Mouse (Mus musculus) frontal cortex, postnatal 36 days (tissue): ENCODE data around the gene Galnt16.

Experiments used
- DNase-seq, 2 experiments: peaks; one replicate each; pipeline ENCODE4 v3.0.0; 2022; ENCODE audit warnings: low spot score in 2 of 2

Gene Galnt16

DNA sequence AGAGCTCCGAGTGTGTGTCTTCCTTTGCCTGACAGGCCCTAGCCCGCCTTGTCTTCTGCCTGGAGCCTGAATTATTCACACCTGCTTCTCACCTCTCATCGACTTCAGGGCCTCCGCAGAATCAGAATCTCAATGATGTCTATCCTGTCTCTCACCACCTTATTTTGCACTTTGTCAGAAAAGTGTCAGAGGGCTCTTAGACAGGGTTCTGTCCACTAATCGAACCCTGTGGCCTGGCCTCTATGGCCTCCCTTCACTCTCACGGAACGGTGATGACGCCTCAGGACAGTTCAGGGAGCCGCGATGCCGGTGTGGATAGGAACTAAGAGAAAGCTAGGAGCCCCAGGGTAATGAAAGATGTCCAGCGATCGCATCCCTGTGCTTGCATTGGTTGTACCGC lies at the start of gene Galnt16:
Gene Galnt16, plus strand, starts transcription at position 301 of the 400 bp plus-strand sequence.
- no peak for DNase-seq

DNA sequence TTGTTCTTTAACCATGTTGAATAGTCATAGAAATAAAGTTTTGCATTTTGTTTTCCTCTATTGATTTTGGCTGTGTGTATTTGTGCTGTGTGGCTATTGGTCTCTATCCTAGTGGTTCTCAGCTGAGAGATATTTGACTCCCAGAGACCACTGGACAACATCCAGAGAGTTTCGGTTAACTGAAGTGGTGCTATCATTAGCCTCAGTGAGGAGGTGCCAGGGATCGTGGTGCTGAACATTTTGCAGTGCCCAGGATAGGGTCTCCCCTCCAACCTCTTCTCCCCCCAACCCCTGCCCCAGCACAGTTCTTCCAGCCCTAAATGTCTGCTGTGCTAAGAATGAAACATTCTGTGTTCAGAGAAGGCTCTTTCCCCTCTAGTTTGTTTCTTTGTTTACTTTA lies 47.9 kb upstream of the Galnt16 start:
- DNase-seq = no peak

DNA sequence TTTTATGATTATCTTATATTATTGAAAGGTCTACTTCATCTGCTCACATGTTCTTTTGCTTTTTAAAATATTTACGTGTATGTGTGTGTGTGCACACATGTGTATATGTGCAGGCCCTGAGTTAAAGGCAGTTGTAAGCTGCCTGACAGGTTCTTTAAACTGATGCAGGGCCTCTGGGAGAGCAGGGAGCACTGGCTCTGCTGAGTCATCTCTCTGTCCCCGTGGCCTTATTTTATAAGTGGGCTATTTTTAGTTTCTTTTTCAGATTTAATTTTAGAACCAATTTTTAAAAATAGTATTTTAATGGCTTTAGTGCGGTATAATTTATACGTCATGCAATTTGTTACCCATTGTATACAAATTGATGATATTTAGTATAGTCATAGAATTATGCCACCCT lies 46.2 kb upstream of the Galnt16 start:
- DNase-seq = no peak

DNA sequence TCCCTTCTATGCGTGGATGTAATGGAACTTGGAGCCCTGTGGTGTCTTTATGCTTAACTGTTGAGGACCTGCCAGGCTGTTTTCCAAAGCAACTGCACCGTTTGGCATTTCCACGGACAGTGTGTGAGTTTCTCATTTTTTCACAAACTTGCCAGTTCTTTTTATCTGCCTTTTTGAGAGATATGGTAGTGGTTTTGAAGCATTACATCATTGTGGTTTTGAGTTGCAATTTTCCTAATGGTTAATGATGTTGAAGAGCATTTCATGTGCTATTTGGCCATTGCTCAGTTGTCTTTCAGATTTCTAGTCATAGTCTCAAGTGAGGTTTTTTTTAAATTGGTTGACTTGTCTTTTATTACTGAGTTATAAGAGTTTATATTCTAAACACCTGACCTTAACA lies 44.3 kb upstream of the Galnt16 start:
- no peak for DNase-seq

DNA sequence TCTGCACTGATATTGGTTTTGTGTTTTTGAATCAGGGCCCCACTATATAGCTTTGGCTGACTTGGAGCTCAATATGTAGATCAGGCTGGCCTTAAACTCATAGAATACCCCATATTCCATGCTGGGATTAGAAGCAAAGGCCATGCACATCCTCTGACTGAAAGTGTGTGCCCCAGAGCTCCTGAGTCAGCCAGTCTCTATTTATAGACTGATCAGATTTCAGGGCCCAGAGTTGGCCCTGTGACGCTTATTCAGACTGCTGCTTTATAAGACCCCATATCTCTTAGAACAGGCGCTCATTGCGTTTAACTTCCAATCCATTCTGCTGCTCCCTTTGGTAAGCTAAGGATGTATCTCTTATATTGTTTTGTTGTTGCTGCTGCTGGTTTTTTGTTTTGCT lies 38.1 kb upstream of the Galnt16 start:
- no peak for DNase-seq

DNA sequence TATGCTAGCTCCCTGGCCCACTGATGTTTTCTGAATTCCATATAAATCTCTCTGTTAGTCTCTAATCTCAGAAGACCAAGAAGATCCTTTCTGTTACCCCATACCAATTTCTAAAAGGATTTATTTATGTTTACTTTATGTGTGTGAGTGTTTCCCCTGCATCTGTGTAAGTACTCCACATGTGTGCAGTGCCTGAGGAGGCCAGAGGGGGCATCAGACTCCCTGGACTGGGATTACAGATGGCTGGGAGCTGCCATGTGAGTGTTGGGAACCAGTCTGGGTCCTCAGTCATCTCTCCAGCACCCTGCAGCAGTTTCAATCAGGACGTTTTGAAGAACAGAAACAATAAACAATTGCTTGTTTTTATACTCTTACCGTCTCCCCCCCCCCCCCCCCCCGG lies 34.7 kb upstream of the Galnt16 start:
- no peak for DNase-seq

DNA sequence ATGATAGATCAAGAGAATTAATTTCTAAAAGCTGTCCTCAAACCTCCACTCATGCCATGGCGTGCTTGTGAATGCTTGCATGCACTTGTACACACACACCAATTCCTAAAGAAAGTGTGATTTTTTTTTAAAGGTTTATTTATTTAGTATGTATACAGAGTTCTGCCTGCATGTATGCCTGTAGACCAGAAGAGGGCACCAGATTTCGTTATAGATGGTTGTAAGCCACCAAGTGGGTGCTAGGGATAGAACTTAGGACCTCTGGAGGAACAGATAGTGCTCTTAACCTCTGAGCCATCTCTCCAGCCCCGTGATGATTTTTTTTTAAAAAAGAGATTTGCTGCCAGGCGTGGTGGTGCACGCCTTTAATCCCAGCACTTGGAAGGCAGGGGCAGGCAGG lies 24.8 kb upstream of the Galnt16 start:
- DNase-seq = no peak

DNA sequence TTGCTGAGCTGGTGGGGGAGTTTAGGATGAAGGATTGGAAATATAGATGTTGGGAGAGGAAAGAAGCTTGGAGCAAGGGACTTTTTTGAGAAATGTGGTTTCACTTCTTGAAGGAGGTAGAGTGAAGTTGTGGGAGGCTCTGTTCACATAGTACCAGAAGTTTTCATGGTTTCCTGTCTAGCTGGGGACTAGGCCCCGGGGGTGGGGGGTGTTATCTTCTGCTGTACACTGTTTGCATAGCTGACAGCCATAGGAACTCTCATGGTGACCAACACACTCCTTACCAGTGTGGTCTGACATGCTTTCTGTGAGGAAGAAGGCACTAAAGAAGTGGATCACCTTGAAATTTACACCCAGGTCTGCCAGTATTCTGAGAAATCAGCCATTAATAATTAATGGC lies 22.4 kb upstream of the Galnt16 start:
- no peak for DNase-seq

DNA sequence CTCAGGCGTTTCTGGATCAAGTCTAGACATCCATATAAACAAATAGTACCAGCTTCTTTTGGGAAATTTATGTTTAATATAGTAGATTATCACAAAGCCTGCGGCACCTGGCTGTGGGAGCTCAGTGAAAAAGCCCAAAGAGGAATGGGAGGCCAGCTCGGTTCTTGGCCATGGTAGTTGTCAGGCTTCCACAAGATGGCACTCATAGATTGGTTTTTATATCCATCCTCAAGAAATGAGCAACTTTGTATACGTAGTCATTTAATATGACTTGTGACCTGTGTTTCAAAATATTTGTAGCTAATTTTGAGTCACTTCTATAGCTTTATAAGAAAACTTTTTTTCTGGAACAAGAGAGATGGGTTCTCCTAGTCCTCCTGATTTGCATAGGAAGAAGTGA lies 19.7 kb upstream of the Galnt16 start:
- DNase-seq = no peak

DNA sequence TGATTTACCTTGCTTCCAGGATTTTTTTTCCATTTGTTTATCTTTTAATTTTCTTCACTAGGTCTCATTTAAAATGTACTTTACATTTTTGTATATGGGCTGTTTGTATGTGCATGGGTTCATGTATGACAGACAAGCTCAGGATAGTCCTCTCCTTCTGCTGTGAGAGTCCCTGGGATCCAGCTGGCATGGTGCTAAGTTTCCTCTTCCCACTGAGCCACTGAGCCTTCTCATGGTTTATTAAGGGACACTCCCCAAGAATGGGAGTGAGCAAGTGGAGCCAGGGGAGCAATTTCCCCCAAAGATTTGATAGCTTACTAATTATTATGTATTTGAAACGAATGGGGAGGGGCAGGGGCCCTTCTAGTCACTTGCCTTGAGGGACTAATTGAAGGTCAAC lies 17.6 kb upstream of the Galnt16 start:
- no peak for DNase-seq

DNA sequence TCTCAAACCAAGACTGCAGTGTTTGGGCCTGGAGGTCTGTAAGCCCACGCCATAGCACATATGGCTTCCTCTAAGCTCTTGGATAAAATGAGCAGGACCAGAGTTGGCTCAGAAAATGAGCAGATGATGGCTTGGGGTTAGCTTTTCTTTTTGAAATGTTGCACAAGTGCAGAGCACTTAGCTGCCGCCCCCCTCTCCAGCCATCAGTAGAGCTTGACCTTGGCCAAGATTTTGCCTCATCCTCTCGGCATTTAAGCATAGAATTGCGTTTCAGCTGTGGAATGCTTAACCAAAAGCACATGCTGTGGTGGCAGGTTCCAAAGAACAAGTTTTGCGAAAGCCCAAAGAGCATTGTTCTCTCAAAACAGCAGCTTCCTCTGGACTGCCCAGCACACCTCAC lies 13.4 kb upstream of the Galnt16 start:
- DNase-seq = no peak

DNA sequence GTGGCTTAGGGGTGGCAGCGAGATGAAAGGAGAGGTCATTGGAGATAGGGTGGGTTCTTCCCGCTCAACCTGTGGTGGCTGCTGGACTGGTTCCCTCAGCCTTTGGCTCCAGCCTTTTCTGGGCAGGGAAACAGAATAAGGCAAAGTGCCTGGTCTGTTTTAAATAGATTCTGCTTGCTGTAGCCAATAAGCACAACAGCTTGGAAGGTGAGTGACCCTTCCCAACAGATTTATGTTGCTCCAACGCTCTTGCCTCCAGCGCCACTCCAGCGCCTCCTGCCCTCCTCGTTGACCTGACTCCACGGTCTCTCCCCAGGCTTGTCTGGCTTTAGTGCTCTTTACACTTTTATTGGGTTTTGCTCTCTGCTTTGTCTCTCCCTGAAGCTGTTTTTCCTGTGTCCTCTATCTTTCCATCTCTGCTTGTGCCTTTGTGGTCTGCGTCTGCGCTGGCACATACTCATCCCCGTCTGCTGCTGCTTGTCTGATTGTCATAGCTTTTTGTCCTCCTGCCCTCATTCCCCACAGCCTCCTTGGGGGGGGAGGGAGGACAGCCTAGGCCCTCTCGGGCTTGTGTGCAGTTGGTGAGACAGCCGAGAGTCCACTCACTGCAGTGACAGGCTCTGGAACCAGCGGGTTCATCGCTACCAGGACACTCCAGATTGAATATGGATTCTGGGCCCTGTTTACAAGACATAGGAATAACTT lies 10.9 kb upstream of the Galnt16 start:
- no peak for DNase-seq

DNA sequence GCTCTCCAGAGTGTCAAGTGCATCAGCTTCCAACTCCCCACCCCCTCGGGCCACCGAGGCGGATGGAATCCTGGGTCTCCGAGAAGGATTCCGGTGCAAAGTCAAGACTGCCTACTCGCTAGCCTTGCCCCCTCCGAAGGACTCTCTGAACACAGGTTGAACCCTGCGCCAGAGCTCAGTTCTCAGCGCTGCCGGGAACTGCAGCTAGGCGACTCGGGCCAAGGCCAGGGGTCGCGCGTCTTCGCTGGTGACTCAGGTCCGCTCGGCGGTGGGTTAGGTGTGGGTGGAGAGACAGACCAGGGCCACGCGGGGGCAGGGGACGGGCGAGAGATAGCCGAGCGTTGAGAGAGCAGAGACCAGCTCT lies 298 bp downstream of the Galnt16 start:
- DNase-seq = peak in 1 of 2 experiments; percentile 31

DNA sequence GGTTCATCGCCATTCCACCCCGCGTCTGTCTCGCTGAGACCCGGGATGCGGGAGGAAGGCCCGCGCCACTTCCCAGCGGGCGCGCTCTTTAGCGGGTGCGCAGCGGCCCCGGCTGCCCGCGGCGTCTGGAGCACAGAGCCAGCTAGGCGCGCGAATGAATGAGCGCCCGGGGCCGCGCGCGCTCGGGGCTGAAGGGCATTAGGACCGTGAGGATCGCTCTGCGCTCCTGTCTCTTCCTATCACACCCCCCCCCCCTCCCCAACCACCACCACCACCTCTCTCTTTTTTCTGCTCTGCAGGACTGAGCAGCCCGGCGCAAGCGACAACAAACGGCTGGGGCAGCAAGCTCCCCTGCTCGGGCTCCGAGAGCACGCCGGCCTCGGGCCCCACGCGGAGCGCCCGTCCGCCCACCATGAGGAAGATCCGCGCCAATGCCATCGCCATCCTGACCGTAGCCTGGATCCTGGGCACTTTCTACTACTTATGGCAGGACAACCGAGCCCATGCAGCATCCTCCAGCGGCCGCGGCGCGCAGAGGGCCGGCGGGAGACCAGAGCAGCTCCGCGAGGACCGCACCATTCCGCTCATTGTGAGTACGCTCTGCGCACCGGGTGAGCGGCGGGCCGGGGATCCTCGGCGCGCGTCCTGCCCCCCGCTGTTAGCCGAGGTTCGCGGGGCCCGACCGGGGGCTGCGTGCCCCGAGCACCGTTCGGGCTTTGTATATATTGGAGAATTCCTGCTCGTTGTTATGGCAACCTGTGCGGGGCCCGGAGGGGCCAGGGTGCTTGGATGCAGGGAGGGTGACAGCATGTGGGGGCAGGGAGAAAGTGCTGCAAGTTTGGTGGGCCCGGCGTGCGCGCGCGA lies 912 bp downstream of the Galnt16 start:
- peak; percentile 53 to 60 for DNase-seq

DNA sequence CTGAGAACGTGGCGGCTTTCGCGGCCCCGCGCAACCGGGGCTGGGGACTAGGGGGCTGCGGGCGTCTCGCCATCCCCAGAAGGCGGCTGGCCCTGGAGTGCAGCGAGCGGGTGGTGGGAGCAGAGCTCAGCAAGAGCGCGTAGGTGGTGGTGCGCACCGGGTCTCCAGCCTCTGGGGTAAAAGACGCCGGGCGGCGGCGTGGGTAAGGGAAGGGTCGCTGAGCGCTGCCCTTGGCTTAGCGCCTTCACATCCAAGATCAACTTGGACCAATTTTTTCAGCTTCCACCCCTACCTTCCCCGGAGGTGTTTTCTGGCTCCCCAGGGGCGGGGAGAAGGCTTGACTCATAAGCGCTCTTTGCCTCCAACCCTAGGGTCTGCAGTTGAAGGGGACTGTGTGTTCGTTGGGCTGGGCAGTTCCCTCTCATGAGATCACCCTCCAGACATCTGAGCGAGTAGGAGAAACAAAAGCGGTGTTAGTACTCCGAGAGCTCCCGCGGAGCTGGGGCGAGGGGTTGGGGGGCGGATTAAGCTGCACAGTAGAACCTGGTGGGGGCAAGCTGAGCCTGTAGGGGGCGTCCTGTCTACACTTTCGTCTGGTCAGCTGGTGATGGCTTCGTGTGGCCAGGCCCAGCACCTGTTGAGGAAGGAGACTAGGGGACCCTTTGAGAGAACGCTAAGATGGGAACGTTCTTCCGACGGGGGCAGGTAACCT lies 1.7 kb downstream of the Galnt16 start:
- peak; percentile 71 to 73 for DNase-seq

DNA sequence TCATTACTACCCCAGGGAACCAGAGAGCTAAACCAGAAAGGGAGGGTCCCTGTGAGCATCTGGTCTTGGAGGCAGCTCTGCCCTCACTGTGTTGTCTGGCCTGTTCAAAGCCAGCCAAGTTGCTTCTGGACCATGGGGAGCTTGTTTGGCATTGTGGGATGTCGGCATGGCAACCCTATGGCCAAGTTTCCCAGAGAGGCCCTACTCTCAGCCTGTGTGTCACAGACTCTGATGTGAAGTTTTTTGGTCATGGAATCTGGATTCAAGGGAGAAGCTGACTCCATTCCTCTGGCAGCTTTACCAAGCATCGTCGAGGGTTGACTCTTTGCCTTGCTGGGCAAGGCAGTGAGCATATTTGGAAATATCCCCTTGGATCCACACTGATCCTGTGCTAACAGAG lies 3.9 kb downstream of the Galnt16 start:
- no peak for DNase-seq

DNA sequence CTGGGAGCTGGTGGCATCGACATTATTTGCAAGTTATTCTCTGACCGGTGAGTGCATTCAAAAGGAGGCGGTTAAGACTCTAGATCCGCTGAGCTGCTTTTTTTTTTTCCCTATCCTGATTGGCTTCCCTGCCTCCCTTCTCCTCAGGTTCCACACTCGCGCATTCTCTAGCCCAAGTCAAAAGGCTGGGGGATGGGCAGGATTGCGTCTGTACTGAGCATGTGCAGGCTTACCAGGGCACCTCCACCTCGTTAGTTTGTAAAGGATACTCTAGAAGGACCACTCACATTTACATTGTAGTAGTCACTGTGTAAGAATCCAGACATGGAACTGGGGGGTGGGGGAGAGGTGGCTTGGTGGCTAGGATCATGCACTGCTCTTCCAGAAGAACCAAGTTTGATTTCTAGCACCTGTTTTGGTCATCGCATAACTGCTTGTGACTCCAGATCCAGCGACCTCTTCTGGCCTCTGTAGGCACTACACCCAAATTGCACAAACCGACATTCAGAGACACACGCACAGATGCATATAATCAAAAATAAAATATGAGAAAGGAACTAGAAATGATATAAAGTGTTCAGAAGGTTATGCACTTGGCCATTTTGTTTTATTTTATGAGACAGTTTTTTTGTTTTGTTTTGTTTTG lies 6.3 kb downstream of the Galnt16 start:
- DNase-seq = no peak

DNA sequence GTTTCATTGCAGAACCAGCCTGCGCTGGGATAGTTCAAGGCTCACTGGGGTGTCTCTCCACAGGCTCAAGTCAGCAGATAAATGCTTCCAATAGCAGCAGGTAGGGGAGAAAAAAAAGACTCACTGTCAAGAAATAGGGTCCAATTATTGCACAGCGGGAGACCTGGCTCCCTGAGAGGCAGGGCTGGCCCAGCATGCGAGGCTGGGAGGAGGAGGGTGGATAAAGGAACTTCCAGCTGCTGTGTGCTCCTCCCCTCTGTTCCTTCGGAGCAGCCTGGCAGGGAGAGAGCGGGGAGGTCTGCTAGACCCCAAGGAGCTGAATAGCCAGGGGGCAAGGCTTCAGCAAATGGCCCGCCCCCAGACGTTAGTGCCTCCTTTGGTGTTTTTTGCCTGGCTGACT lies 7.4 kb downstream of the Galnt16 start:
- DNase-seq = no peak

DNA sequence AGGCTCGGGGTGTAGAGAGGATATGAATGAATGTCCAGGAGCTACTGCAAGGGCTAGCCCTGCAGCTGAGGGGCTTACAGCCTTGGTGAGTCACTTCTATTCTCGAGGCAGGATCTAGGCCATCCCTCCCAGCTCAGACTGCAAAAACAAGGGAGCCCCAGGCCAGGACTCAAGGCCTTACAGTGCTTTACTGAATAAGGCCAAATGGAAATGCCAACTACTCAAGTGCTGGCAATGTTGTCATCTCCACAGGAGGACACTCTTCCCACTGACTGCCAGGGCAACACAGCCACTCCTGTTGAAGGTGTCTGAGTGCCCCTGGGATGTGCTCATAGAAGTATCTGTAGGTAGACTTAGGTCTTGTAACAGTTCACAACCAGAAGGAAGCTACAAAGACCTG lies 8.4 kb downstream of the Galnt16 start:
- DNase-seq = no peak

DNA sequence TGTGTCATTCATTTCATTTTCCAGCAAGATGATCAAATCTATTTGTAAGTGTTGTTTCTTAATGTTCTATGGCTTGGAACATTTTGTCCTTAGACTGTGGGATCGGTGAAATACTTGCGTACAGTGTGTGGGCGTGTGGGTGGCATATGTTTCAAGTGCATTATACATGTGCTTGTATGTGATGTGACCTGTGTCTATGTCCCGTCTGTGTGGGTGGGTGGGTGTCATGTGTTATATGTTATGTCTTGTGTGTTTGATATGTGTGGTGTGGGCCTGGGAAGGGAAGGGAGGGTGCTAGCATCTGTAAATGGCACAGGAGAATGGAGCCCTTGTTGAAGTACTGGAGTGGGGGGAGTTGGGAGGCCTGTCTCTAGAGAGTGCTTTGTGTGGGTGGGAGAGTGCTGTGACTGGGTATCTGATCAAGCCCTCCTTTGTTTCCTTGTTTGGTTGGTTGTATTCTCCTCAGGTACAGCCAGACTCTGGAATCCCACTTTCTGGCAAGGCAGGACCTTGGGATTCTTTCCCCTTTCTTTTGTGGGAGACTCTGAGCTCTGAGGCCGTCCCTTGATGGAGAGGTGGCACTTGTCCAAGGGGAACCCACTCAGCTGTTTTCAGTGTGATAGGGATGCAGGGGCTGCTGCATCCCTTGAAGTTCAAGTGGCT lies 9.8 kb downstream of the Galnt16 start:
- DNase-seq = peak; percentile 41 to 49

DNA sequence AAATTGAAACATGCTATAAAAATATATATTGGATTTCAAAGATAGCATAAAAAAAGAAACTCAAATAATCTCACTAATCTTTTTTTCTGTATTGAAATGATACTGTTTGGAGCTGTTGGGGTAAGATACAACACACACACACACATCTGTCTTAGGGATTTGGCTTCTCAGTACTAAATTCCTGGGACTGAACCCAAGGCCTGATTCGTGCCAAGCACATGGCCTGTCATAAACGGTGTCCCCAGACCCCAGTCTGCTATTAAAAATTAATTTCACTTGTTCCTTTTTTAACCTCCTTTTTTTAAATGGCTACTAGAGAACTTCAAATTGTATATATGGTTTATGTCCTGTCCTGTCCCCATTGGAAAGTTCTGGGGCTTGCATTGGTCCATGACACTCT lies 12.0 kb downstream of the Galnt16 start:
- no peak for DNase-seq

DNA sequence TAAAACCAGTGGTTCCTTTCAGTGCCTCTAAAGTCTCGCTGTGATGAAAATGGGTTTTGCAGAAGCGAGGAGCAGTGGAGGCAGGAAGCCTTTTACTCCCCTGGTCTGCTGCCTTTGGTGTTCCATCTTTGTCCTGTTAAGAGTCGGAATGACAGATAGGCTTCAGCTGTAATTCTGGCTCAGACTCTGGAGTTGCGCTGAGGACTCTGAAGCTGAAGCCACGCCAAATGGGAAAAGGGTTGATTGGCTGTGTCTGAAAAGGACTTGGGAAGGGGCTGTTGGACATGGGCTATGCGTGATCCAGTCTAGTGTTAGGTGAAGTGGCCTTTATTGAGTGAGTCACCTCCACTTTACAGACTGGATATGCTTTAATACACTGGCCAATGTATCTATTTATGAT lies 12.6 kb downstream of the Galnt16 start:
- DNase-seq = no peak
